Mouse (Mus musculus): ENCODE data around the gene Ugt1a5. TPM values are rescaled to one million over a fixed set of nuclear protein-coding genes. Genes with fewer than 3 reads are reported as not detected.

The Ugt1a5 gene
- total RNA-seq, 2 experiments from 2014 or later: 0.27 TPM; not detected in 1

GRCm38 (mm10) chr1:88259643-88260024, 93.8 kb downstream of the Ugt1a5 start:
- DNase-seq (ENCODE audit: low spot score in 2 of 2): no peak

DNA sequence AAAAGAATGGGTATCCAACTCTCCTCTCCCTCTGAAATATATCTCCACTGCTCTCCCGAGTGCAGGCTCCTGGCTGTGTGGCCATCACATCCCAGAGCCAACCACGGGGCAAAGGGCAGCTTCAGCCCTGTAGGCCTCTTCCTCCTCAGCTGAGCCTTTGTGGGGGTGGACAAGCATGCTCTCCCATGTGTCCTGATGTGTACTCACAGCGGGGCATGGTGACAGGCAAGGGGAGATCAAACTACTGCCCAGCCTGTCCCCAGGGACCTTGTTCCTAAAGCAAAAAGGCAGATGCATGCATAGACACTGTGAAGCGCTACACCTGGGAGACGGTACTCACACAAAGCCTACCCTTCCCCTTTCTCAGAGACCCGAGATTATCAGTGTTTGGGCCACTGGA, 94.3 kb downstream of the Ugt1a5 start:
- peak; percentile 70 to 72 for DNase-seq (ENCODE audit: low spot score in 2 of 2)

- no peak for DNase-seq (ENCODE audit: low spot score in 2 of 2)
Observed at GRCm38 (mm10) chr1:88260604-88261377, 95.0 kb downstream of the Ugt1a5 start.

GRCm38 (mm10) chr1:88261706-88262105, 95.9 kb downstream of the Ugt1a5 start:
- peak in 1 of 2 experiments; percentile 63 for DNase-seq (ENCODE audit: low spot score in 2 of 2)

DNA sequence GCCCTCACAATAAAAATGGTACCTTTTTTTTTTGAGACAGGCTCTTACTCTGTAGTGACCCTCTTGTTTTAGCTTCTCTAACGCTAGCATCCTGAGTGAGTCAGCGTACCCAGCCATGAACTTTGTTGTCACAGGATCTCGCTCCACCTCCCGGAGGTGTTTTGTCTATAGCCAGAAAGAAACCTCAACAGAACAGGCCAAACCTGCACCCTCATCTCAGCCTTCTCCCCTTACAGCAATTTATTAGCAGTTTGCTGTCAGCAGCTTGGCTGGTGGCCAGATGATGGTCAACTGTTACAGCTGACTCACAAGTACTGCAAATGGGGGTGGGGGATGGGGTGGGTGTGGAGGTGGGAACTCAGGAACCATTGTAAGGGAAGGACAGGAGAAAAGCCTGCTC, 96.4 kb downstream of the Ugt1a5 start:
- peak in 1 of 2 experiments; percentile 72 for DNase-seq (ENCODE audit: low spot score in 2 of 2)

- DNase-seq (ENCODE audit: low spot score in 2 of 2): peak in 1 of 2 experiments; percentile 52
Observed at GRCm38 (mm10) chr1:88262961-88263360, 97.1 kb downstream of the Ugt1a5 start.

GRCm38 (mm10) chr1:88263778-88264177, 98.0 kb downstream of the Ugt1a5 start:
- DNase-seq (ENCODE audit: low spot score in 2 of 2): no peak

DNA sequence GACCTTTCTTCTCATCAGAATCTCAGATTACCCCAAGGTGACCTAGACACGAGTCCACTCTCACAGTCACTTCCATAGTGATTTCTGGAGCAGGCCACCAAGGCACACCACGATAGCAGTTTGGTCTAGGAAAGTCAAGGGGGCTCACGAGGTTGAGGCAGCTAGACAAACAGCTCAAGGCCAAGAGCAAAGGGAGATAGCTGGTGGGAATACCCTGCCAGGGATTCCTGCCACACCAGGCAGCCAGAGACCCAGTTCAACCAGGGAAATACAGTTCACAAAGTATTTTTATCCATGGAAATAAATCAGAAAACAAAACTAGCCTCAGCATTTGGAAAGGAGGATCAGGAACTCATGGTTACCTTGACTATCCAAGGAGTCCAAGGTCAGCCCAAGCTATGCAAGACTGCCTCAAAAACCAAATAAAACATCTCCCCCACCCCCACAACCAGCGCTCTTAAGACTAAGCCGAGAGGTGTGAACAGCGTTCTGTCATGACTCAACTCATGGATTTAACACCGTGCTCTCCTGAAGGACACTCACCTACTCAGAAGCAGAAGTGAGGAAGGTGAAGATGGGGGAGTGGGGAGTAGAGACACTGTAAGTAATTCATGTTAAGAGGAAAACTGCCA, 98.5 kb downstream of the Ugt1a5 start:
- DNase-seq (ENCODE audit: low spot score in 2 of 2): no peak

DNA sequence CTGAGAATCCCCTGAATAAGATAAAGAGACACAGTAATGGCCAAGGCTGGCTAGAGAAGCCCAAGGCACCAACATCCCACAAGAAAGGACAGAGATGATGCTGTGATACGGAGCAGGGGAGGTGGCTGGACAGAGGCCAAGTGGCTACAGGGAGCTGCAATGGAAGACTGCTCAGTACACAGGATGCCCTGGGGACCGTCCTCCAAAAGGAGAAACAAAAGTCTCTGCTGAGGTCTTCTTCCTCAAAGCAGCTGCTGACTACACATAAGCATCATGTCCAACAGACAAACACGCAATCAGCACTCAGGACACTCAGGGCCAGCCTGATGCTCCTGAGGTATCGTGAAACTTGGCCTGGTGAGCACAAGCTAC, 99.0 kb downstream of the Ugt1a5 start:
- DNase-seq (ENCODE audit: low spot score in 2 of 2): peak in 1 of 2 experiments; percentile 53

DNA sequence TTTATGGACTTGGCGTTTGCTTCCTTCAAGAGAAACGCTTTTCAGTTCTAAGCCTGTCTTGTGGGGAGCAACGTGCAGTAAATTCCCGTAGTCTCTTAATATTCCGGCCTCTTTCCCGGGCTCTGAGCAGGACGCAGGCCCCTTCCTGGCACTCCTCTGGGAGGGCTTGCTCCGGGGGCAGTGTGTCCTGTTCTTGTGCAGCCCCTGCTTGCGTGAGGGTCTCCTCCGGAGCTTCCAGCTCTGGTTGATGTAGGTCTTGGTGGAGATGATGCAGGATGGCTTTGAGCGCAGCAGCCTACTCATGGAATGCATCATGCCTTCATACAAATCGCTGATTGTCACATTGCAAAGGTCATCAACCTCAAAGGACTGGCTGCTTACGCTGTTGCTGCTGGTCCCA, 100.3 kb downstream of the Ugt1a5 start:
- no peak for DNase-seq (ENCODE audit: low spot score in 2 of 2)

GRCm38 (mm10) chr1:88267489-88267888, 101.7 kb downstream of the Ugt1a5 start:
- DNase-seq (ENCODE audit: low spot score in 2 of 2): no peak

GRCm38 (mm10) chr1:88268070-88268469, 102.3 kb downstream of the Ugt1a5 start:
- no peak for DNase-seq (ENCODE audit: low spot score in 2 of 2)

Other genes with a start within 250 kb of the Ugt1a5 start
- gene Usp40, start 157.5 kb upstream of the Ugt1a5 start, total RNA-seq (2021): 10 to 100 TPM; 22.8 to 26.0 TPM
- gene Ugt1a10, start 110.6 kb upstream of the Ugt1a5 start, total RNA-seq (2021): not detected
- gene Ugt1a9, start 95.2 kb upstream of the Ugt1a5 start, total RNA-seq (2021): not detected
- gene Ugt1a8, start 78.2 kb upstream of the Ugt1a5 start, total RNA-seq (2021): not detected
- 1 to 10 TPM; 2.4 to 3.0 TPM for gene Ugt1a7c, start 71.0 kb upstream of the Ugt1a5 start, total RNA-seq (2021)
- 1 to 10 TPM in 1 of 2 experiments, under 1 TPM in 1; 0.81 to 1.5 TPM for gene Ugt1a6b, start 62.8 kb upstream of the Ugt1a5 start, total RNA-seq (2021)
- gene Ugt1a6a, start 31.2 kb upstream of the Ugt1a5 start, total RNA-seq (2021): 1 to 10 TPM; 1.9 to 2.0 TPM
- not detected for gene Ugt1a2, start 34.6 kb downstream of the Ugt1a5 start, total RNA-seq (2021)
- 1 to 10 TPM; 3.8 to 4.9 TPM for gene Dnajb3, start 39.8 kb downstream of the Ugt1a5 start, total RNA-seq (2021)
- 1 to 10 TPM in 1 of 2 experiments, under 1 TPM in 1; 0.12 to 1.3 TPM for gene Ugt1a1, start 45.9 kb downstream of the Ugt1a5 start, total RNA-seq (2021)
- gene Mroh2a, start 61.0 kb downstream of the Ugt1a5 start, total RNA-seq (2021): under 1 TPM in 1 of 2 experiments, not detected in 1; 0.13 TPM
- gene Hjurp, start 111.6 kb downstream of the Ugt1a5 start, total RNA-seq (2021): 10 to 100 TPM; 80.5 to 88.1 TPM
- gene Trpm8, start 111.6 kb downstream of the Ugt1a5 start, total RNA-seq (2021): not detected
- gene Spp2, start 240.9 kb downstream of the Ugt1a5 start, total RNA-seq (2021): under 1 TPM in 1 of 2 experiments, not detected in 1; 0.86 TPM

All from gastrocnemius, postnatal 4 days (tissue).